Mouse (Mus musculus) forebrain, embryonic 14.5 days (tissue): ENCODE measurements around the gene Nck2. TPM values are rescaled to one million over a fixed set of nuclear protein-coding genes. Genes with fewer than 3 reads are reported as not detected.
"Not testable (repeated sequence)": the region's sequence is repeated elsewhere in the genome, so short reads cannot be mapped to it uniquely, and the experiment has no call there.

Experiments
- ATAC-seq: fragments of 200-750 bp; cut with Nextera tagmentation; 2 replicates; pipeline ENCODE4 v1.8.0; 2017; ENCODE audit warnings: mild to moderate bottlenecking, moderate library complexity
- DNase-seq: peaks from one replicate; pipeline ENCODE4 v3.0.0-alpha.2; 2015; ENCODE audit warnings: low spot score
- H3K27ac ChIP-seq: fragments of 300-500 bp; sonication (generic); 2 replicates; pipeline ENCODE4 v1.5.1; 2014; ENCODE audit warnings: low read depth, mild to moderate bottlenecking, control low read depth, low read length, moderate library complexity
- H3K27me3 ChIP-seq: fragments of 300-500 bp; sonication (generic); replicated peaks from 2 replicates; pipeline ENCODE4 v1.6.1; 2014; ENCODE audit warnings: low read length, control low read depth, mixed read lengths; ENCODE audit not compliant: control insufficient read depth, insufficient read depth
- H3K36me3 ChIP-seq: fragments of 300-500 bp; sonication (generic); 2 replicates; pipeline ENCODE4 v1.6.1; 2014; ENCODE audit warnings: low read length, control low read depth; ENCODE audit not compliant: control insufficient read depth, insufficient read depth
- H3K4me1 ChIP-seq: fragments of 300-500 bp; sonication (generic); 2 replicates; pipeline ENCODE4 v1.6.1; 2014; ENCODE audit warnings: antibody characterized with exemption, low read length, control low read depth; ENCODE audit not compliant: control insufficient read depth, insufficient read depth
- H3K4me2 ChIP-seq: fragments of 300-500 bp; sonication (generic); 2 replicates; pipeline ENCODE4 v1.6.1; 2014; ENCODE audit warnings: mild to moderate bottlenecking, control low read depth, low read length
- H3K4me3 ChIP-seq: fragments of 300-500 bp; sonication (generic); 2 replicates; pipeline ENCODE4 v1.5.1; 2014; ENCODE audit warnings: low read depth, low read length, control low read depth
- H3K9ac ChIP-seq: fragments of 300-500 bp; sonication (generic); 2 replicates; pipeline ENCODE4 v1.6.1; 2014; ENCODE audit warnings: mild to moderate bottlenecking, low read length, control low read depth, moderate library complexity
- H3K9me3 ChIP-seq: fragments of 300-500 bp; sonication (generic); replicated peaks from 2 replicates; pipeline ENCODE4 v1.6.1; 2016; ENCODE audit warnings: low read length, control low read depth, mixed read lengths; ENCODE audit not compliant: control insufficient read depth
- WGBS: fragments of 180-500 bp; shearing (Covaris S2); extraction: QIAGEN DNeasy Blood & Tissue Kit; methylation state at CpG from one replicate; pipeline ENCODE4 v1.1.7; 2014; 5-methylcytosine and 5-hydroxymethylcytosine counted together
- polyA plus RNA-seq: library from polyadenylated mRNA; unstranded; fragments of >200 nt; fragmentation: Nextera tagmentation; extraction: Ambion mirVana; gene quantifications from 2 replicates; pipeline ENCODE4 v1.2.1, GENCODE M21; 2014

The Nck2 gene
- polyA plus RNA-seq, 1 experiment from 2014 or later = 37.4 TPM

DNA sequence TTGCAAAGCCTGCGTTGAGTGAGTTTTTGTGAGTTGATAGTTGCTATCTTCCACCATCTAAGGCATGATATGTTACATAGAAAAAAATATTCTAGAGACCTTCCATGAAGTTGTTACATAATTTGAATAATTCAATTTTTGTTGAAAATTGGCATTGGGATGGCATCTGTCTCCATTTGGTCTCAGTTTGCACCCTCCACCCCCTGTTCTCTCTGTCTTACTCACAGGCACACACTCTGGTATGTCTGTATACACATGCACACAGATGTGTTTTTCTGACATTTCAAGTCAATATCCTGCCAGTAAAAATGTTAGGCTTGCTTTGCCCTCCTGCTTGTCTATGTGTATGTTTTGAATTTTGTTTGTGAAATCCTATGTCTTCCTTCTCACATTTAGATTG lies 84.7 kb downstream of the Nck2 start:
- DNase-seq = no peak
- WGBS = 95% methylated on average over 1 of the region's 1 CpGs

DNA sequence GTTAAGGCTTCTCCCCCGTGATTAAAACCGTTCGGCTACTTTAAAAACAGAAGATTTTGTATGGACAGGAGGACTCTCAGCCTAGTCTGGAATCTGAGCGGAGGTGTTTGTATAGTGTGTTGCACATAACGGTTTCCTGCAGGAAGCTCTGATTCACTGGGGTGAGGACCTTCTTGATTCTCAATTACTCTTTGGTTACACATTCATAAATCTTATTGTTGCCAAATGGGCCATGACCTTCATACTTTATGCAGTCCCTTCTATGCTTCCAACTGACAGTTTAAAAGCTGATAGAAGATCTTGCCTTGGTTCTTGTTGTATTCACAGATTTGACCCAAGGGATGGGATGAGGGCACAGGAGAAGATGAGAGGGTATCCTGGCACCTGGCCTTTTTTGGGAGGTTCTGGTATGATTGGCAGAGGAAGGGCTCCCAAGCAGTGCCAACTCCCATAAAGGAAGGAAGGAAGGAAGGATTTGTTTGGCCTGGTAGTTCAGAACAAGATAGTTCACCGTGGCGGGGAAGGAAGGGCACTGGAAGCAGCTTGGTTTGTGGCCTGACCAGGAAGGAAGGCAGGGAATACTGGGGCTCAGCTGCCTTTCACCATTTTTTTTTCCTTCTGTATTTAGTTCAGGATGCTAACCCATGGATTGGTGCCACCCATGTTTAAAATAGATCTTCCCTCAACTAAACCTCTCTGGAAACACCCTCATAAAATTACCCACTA lies 86.1 kb downstream of the Nck2 start:
- Histone ChIP-seq H3K4me1 (peaks cover 9% of the 10 kb centered on the region; the same call in 1 of the 2 replicates), H3K27ac (0 out of 2 replicates have a peak overlapping the region, but pooled peaks have one; percentile 45), H3K4me2 (no peak overlapping the region), H3K9me3 (no peaks in the 10 kb centered on the region), H3K27me3 (no peaks in the 10 kb centered on the region), H3K4me3 (no peak overlapping the region), H3K36me3 (0 out of 2 replicates have a peak, but pooled peaks cover 8% of the 10 kb centered on the region), H3K9ac (no peak overlapping the region)
- 83% methylated on average over 7 of the region's 7 CpGs for WGBS
- ATAC-seq (no peak), DNase-seq (no peak)

More for the DNA sequence above, 84.7 kb downstream of the Nck2 start:
- Histone ChIP-seq H3K4me1 (peaks cover 7% of the 10 kb centered on the region; the same call in 1 of the 2 replicates), H3K27ac (no peak overlapping the region), H3K9ac (no peak overlapping the region), H3K4me2 (no peak overlapping the region), H3K4me3 (no peak overlapping the region), H3K9me3 (no peaks in the 10 kb centered on the region), H3K36me3 (0 out of 2 replicates have a peak, but pooled peaks cover 3% of the 10 kb centered on the region), H3K27me3 (no peaks in the 10 kb centered on the region)
- ATAC-seq = no peak

DNA sequence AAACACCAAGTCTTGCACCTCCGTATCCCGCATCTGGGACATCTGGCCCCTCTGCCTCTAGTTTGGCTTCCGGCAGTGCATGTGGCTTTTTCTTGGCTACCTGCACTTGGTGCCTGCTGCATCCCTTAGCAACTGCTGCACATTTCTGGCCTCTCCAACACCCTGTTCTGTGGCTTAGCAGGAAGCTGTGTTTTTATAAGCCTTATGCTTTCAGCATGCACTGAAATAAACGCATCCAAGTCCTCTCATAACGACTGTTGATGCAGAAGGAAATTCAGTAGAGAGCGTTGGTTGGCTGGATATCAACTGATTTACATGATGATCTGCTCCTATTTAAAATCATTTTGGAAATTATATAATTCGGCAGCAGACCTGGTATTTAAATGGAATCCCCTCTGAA lies 86.9 kb downstream of the Nck2 start:
- Histone ChIP-seq H3K27me3 (no peaks in the 10 kb centered on the region), H3K4me1 (peaks cover 9% of the 10 kb centered on the region; the same call in 1 of the 2 replicates), H3K9me3 (no peaks in the 10 kb centered on the region), H3K4me2 (no peak overlapping the region), H3K27ac (0 out of 2 replicates have a peak overlapping the region, but pooled peaks have one; percentile 15), H3K9ac (no peak overlapping the region), H3K36me3 (0 out of 2 replicates have a peak, but pooled peaks cover 8% of the 10 kb centered on the region), H3K4me3 (no peak overlapping the region)
- DNase-seq (peak; percentile 64), ATAC-seq (peak; percentile 72; the same call in 1 of the 2 replicates)
- WGBS = 66% methylated on average over 7 of the region's 7 CpGs

DNA sequence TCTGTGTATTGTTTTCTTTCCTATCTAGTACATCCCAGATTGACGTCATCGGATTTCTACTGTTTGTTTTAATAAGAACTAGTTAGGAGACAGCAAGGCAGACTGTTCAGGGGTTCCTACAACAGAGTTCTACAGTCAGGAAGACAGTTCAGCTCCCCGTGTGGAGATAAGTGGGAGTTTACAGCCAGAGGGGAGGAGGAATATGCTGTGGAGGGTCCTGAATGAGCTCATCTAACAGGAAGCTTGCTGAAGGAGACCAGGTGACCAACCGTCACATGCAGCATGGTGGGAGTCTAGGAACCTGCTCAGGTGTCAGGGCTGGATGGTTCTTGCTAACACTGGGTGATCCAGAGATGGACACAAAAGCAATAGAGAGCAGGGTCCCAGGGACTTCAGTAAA lies 87.9 kb downstream of the Nck2 start:
- no peak overlapping the region; the same call in 1 of the 2 replicates for H3K27ac ChIP-seq
- H3K9me3 ChIP-seq = no peaks in the 10 kb centered on the region
- H3K9ac ChIP-seq = no peak overlapping the region
- H3K4me2 ChIP-seq = no peak overlapping the region
- H3K4me1 ChIP-seq = peaks cover 9% of the 10 kb centered on the region; the same call in 1 of the 2 replicates
- 88% methylated on average over 4 of the region's 4 CpGs for WGBS
- H3K36me3 ChIP-seq = 0 out of 2 replicates have a peak, but pooled peaks cover 8% of the 10 kb centered on the region
- ATAC-seq (no peak), DNase-seq (no peak)
- no peak overlapping the region for H3K4me3 ChIP-seq
- no peaks in the 10 kb centered on the region for H3K27me3 ChIP-seq

- H3K9me3 ChIP-seq, H3K27me3 ChIP-seq, DNase-seq, H3K27ac ChIP-seq, H3K4me3 ChIP-seq, H3K4me1 ChIP-seq, H3K9ac ChIP-seq, ATAC-seq, H3K36me3 ChIP-seq, H3K4me2 ChIP-seq: not testable (repeated sequence)
- 92% methylated on average over 11 of the region's 11 CpGs for WGBS
These were observed 89.1 kb downstream of the Nck2 start for GRCm38 (mm10) chr1:43533497-43533896.

DNA sequence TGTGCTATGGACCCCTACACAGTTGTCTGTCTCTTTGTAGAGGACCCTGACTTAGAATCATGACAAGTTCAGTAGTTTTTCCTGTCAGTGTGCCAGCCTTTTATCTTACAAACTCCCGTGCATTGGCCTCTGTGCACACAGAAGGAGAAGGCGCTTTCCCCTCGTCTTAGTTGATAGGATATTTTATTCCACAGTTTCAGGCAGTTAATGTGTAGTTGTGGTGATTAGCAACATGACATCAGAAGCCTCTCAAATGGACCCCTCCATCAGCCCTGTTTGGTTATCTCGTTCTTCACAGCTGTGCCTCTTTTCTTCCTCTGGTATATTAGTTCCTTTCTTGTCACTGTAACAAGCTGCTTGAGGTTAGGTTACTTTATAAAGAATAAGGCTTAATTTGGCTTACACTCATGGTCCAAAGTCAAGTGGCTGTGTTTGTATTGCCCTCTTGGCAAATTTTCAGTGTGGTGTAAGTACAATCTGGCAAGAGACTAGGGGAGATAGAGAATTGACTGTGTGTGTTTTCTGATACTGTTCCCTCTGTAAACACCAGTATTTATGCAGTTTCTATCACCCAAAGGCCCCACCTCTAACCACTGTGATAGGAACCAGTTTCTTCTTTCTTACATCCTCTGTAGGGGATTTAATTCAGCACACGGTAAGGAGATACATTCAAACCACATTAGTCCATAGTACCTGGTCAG lies 89.8 kb downstream of the Nck2 start:
- Histone ChIP-seq H3K36me3 (0 out of 2 replicates have a peak, but pooled peaks cover 5% of the 10 kb centered on the region), H3K27ac (no peak overlapping the region), H3K9me3 (no peaks in the 10 kb centered on the region), H3K4me1 (peaks cover 9% of the 10 kb centered on the region; the same call in 1 of the 2 replicates), H3K27me3 (no peaks in the 10 kb centered on the region), H3K9ac (no peak overlapping the region), H3K4me2 (no peak overlapping the region), H3K4me3 (no peak overlapping the region)
- 84% methylated on average over 5 of the region's 5 CpGs for WGBS
- ATAC-seq = no peak
- no peak for DNase-seq

- peaks cover 7% of the 10 kb centered on the region; the same call in 1 of the 2 replicates for H3K4me1 ChIP-seq
- H3K27ac ChIP-seq = peak overlapping the region; percentile 58; the same call in 1 of the 2 replicates
- ATAC-seq (no peak), DNase-seq (peak; percentile 26)
- 87% methylated on average over 6 of the region's 6 CpGs for WGBS
- no peaks in the 10 kb centered on the region for H3K9me3 ChIP-seq
- H3K9ac ChIP-seq = no peak overlapping the region
- no peak overlapping the region for H3K4me3 ChIP-seq
- H3K36me3 ChIP-seq = 0 out of 2 replicates have a peak, but pooled peaks cover 5% of the 10 kb centered on the region
- no peaks in the 10 kb centered on the region for H3K27me3 ChIP-seq
- no peak overlapping the region for H3K4me2 ChIP-seq
These were observed 91.2 kb downstream of the Nck2 start for GRCm38 (mm10) chr1:43535519-43536000.

DNA sequence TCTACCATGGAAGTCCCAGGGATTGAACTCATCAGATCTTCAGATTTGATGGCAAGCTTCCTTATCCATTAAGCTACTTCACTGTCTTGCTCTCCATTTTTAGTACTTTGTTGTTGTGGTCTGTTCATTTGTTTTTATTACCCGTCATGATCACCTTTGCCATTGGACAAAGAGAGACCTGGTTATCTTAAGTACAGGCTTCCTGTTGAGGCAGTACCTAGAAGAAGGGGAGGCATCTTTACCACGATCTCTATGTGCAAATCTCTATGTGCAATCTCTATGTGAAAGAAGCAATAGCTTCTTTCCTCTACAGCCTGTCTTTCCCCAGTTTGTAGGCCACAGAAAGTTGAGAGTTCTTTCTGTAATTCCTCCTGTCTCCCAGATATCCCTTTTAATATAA lies 91.9 kb downstream of the Nck2 start:
- Histone ChIP-seq H3K9me3 (no peaks in the 10 kb centered on the region), H3K27ac (0 out of 2 replicates have a peak overlapping the region, but pooled peaks have one; percentile 5), H3K36me3 (0 out of 2 replicates have a peak, but pooled peaks cover 5% of the 10 kb centered on the region), H3K4me2 (no peak overlapping the region), H3K4me1 (peaks cover 3% of the 10 kb centered on the region; the same call in 1 of the 2 replicates), H3K4me3 (no peak overlapping the region), H3K27me3 (no peaks in the 10 kb centered on the region), H3K9ac (no peak overlapping the region)
- ATAC-seq = no peak
- WGBS = 92% methylated on average over 2 of the region's 2 CpGs
- no peak for DNase-seq
